Mouse (Mus musculus) MEL (cell line): ENCODE measurements around the gene Tanc1.

Experiments used
- ELF1 ChIP-seq: IDR thresholded peaks from 2 replicates; pipeline ENCODE4 v1.6.1; 2014; ENCODE audit warnings: low read depth, mild to moderate bottlenecking, inconsistent platforms, low read length, improper control_type of control experiment, moderate library complexity
- JUND ChIP-seq: IDR thresholded peaks from 2 replicates; pipeline ENCODE4 v1.6.1; 2011; ENCODE audit warnings: low read depth, mild to moderate bottlenecking, improper control_type of control experiment, low read length
- TCF12 ChIP-seq: IDR thresholded peaks from 2 replicates; pipeline ENCODE4 v1.6.1; 2014; ENCODE audit warnings: low read depth, mild to moderate bottlenecking, inconsistent platforms, low read length, improper control_type of control experiment, moderate library complexity

DNA sequence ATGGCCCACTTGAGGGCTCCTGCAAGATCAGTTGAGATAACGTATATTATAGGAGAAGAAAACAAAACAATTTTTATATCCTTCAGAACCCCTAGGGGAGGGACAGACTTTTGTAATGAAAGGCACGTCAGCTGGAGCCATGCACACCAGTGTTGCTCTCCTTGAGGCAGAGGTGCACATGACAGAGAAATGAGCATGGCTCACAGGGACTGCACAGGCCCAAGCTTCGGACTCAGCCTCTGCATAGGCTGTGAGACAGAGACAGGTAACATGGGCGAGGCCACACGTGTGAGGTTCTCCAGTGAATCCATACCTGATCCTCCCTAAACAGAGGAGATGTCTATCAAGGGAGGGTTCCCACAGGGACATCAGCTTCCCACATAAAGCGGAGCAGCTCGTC, 217.9 kb downstream of the Tanc1 start:
- TF ChIP-seq TCF12 = no peak
- no peak for TF ChIP-seq JUND
- no peak for TF ChIP-seq ELF1
